Mouse (Mus musculus): ENCODE results near the gene Hsd17b13. TPM values are rescaled to one million over a fixed set of nuclear protein-coding genes. Genes with fewer than 3 reads are reported as not detected.
A peak's percentile ranks its signal among the peaks of the same experiment; 100 is the strongest.

Hsd17b13 gene
- polyA plus RNA-seq, 1 experiment from 2014 or later: not detected

- no peaks in the 10 kb centered on the region for H3K36me3 ChIP-seq
- H3K4me2 ChIP-seq (replicated peaks): no peak overlapping the region
- ATAC-seq (replicated peaks): no peak
- peaks cover 2% of the 10 kb centered on the region; the same call in 1 of the 2 replicates for H3K4me1 ChIP-seq
- H3K27ac ChIP-seq (replicated peaks): no peak overlapping the region
- H3K9ac ChIP-seq (replicated peaks): no peak overlapping the region
- 88% methylated on average over 2 of the region's 2 CpGs for WGBS
- no peak overlapping the region for H3K4me3 ChIP-seq
- H3K27me3 ChIP-seq: no peaks in the 10 kb centered on the region
- no peaks in the 10 kb centered on the region for H3K9me3 ChIP-seq
Measured at GRCm38 (mm10) chr5:104003955-104004354, 26.7 kb upstream of the Hsd17b13 start.

GRCm38 (mm10) chr5:104003256-104003931 is 26.2 kb upstream of the Hsd17b13 start:
- H3K27me3 ChIP-seq: no peaks in the 10 kb centered on the region
- H3K4me1 ChIP-seq: peaks cover 2% of the 10 kb centered on the region; the same call in 1 of the 2 replicates
- no peak overlapping the region for H3K4me3 ChIP-seq
- WGBS: 47% methylated on average over 15 of the region's 15 CpGs
- no peaks in the 10 kb centered on the region for H3K9me3 ChIP-seq
- ATAC-seq (replicated peaks): no peak
- no peaks in the 10 kb centered on the region for H3K36me3 ChIP-seq
- no peak overlapping the region for H3K9ac ChIP-seq (replicated peaks)
- no peak overlapping the region for H3K27ac ChIP-seq (replicated peaks)
- peak overlapping the region; percentile 14 for H3K4me2 ChIP-seq (replicated peaks)

DNA sequence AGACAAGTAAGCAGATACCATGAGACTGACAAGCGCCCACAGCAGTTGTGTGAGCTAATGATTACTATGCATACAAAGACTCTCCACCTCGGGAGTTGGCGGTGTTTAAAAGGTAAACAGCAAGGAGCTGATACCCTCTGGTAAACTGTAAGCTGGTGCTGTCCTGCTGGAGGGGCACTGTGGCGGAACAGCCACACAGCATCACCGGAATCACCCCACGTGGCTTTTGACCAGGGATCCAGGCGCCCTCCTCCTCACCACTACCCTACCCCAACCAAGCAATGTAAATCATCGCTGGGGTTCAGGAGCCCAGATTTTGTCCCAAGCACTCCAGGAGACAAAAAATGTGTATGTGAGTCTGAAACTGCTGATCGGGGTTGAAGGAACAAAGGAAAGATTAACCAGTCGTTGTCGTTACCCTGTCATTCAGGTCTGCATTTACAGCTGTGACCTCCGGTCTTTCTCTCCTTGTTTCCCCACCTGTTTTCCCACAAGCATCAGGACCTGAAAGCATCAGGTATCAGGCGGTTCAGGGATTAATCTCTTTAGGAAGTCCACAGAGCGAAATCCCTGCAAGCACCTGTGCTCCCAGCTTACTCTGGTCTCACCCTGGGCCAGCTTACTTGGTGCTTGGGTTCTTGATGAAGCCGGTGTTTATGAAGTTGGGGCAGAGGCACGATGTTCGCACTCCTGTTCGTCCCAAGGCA is 25.5 kb upstream of the Hsd17b13 start:
- H3K27ac ChIP-seq (replicated peaks): no peak overlapping the region

DNA sequence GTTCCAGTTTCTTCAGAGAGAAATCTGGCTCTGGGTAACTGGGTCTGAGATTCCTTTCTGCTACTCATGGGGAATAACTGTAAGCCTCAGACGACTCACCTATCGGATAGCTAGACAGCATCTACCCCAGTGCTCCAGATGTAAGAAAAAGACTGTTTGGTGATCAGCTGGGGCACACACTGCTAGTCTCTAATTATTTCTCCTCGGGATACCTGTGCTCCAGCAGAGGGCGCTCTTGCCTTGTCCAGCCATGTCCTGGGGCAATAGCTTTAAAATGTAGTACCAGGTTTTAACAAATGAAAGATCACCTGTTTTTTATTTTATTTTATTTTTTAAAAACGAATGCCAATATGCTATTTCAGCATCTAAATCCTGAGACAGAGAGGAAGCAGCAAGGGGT is 22.5 kb upstream of the Hsd17b13 start:
- WGBS: 9% methylated on average over 5 of the region's 5 CpGs
- peak; percentile 68 for ATAC-seq (replicated peaks)
- no peaks in the 10 kb centered on the region for H3K9me3 ChIP-seq
- no peaks in the 10 kb centered on the region for H3K27me3 ChIP-seq
- no peak overlapping the region for H3K27ac ChIP-seq (replicated peaks)
- H3K4me2 ChIP-seq (replicated peaks): no peak overlapping the region
- H3K4me3 ChIP-seq: no peak overlapping the region
- no peaks in the 10 kb centered on the region for H3K36me3 ChIP-seq
- H3K9ac ChIP-seq (replicated peaks): no peak overlapping the region
- peaks cover 2% of the 10 kb centered on the region; the same call in 1 of the 2 replicates for H3K4me1 ChIP-seq

More for the DNA sequence above, 25.5 kb upstream of the Hsd17b13 start:
- Histone ChIP-seq H3K27me3 (no peaks in the 10 kb centered on the region), H3K4me3 (peak overlapping the region; percentile 12; the same call in 1 of the 2 replicates), H3K9ac (replicated peaks) (no peak overlapping the region), H3K4me2 (replicated peaks) (peak overlapping the region; percentile 14), H3K36me3 (no peaks in the 10 kb centered on the region), H3K4me1 (peaks cover 2% of the 10 kb centered on the region; the same call in 1 of the 2 replicates), H3K9me3 (no peaks in the 10 kb centered on the region)
- no peak for ATAC-seq (replicated peaks)
- 19% methylated on average over 18 of the region's 18 CpGs for WGBS

DNA sequence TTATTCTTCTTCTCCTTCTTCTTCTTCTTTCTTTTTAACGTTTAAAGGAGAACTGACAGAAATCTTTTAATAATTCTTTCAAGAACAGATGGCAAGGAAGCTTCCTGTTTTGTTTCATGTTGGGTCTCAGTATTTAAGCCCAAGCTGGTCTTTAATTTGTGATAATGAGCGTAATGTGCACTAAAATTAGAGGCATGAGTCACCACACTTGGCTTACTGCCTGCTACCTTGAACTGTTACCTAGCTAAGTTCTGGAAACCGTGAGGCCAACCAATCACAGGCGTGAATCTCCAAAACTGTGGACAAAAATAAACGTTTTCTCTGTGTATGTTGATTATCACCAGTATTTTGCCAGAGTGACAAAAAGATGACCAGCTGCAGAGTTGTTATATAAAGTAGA is 21.5 kb upstream of the Hsd17b13 start:
- 50% methylated on average over 5 of the region's 5 CpGs for WGBS
- no peak for ATAC-seq (replicated peaks)
- no peak overlapping the region for H3K4me3 ChIP-seq
- no peaks in the 10 kb centered on the region for H3K36me3 ChIP-seq
- no peak overlapping the region for H3K9ac ChIP-seq (replicated peaks)
- peaks cover 2% of the 10 kb centered on the region; the same call in 1 of the 2 replicates for H3K4me1 ChIP-seq
- H3K27ac ChIP-seq (replicated peaks): no peak overlapping the region
- H3K27me3 ChIP-seq: no peaks in the 10 kb centered on the region
- no peak overlapping the region for H3K4me2 ChIP-seq (replicated peaks)
- no peaks in the 10 kb centered on the region for H3K9me3 ChIP-seq

- Histone ChIP-seq H3K36me3 (no peaks in the 10 kb centered on the region), H3K4me2 (replicated peaks) (no peak overlapping the region), H3K4me3 (no peak overlapping the region), H3K27me3 (no peaks in the 10 kb centered on the region), H3K27ac (replicated peaks) (no peak overlapping the region), H3K9me3 (no peaks in the 10 kb centered on the region), H3K9ac (replicated peaks) (no peak overlapping the region), H3K4me1 (no peaks in the 10 kb centered on the region)
- ATAC-seq (replicated peaks): no peak
- WGBS: 60% methylated on average over 3 of the region's 3 CpGs
Measured at GRCm38 (mm10) chr5:103995181-103995580, 18.0 kb upstream of the Hsd17b13 start.

DNA sequence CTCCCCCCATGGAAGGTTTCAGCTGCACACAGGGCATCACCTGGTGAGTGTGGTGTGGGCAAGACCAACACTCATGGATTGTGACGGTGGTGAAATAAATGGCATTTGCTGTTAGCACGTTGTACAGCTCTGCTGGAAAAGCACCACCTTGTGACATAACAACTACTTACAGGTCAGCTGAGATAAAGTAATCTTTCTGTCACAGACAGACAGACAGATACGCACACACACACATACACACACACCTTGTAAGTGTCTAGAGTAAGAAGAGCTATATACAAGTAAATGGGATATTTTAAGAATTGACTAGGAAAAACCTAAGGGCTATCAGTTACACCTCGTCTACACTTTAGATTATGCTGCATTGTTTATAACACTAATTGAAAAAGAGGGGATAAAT is 17.5 kb upstream of the Hsd17b13 start:
- no peaks in the 10 kb centered on the region for H3K27me3 ChIP-seq
- no peak overlapping the region for H3K9ac ChIP-seq (replicated peaks)
- no peaks in the 10 kb centered on the region for H3K9me3 ChIP-seq
- 85% methylated on average over 4 of the region's 4 CpGs for WGBS
- H3K4me2 ChIP-seq (replicated peaks): no peak overlapping the region
- no peak for ATAC-seq (replicated peaks)
- no peaks in the 10 kb centered on the region for H3K4me1 ChIP-seq
- no peak overlapping the region for H3K27ac ChIP-seq (replicated peaks)
- no peak overlapping the region for H3K4me3 ChIP-seq
- no peaks in the 10 kb centered on the region for H3K36me3 ChIP-seq

DNA sequence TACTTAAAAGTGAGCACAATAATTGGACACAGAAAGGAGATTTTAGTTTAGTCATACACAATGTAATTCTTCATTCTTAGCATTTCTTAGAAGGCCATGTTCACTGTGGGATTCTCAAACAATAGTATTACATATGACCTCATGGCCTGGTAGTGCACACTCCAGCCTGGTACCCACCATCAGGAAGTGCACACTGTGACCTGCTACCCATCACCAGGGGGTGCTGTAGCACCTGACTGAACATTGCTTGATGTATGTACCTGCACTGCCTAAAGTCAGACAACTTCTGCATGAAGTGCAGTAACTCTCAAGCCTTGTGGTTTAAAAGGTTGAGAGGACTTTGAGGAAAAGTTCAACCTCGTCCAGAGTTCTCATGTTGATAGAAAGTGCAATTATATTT is 16.4 kb upstream of the Hsd17b13 start:
- Histone ChIP-seq H3K9ac (replicated peaks) (no peak overlapping the region), H3K36me3 (no peaks in the 10 kb centered on the region), H3K27ac (replicated peaks) (no peak overlapping the region), H3K4me1 (no peaks in the 10 kb centered on the region), H3K4me2 (replicated peaks) (no peak overlapping the region), H3K27me3 (no peaks in the 10 kb centered on the region), H3K9me3 (no peaks in the 10 kb centered on the region), H3K4me3 (no peak overlapping the region)
- ATAC-seq (replicated peaks): no peak
- WGBS: 76% methylated on average over 1 of the region's 1 CpGs

GRCm38 (mm10) chr5:103992831-103993230 is 15.6 kb upstream of the Hsd17b13 start:
- no peak overlapping the region for H3K27ac ChIP-seq (replicated peaks)
- H3K4me1 ChIP-seq: no peaks in the 10 kb centered on the region
- no peak overlapping the region for H3K4me2 ChIP-seq (replicated peaks)
- no peaks in the 10 kb centered on the region for H3K9me3 ChIP-seq
- no peaks in the 10 kb centered on the region for H3K27me3 ChIP-seq
- no peak for ATAC-seq (replicated peaks)
- no peak overlapping the region for H3K9ac ChIP-seq (replicated peaks)
- 93% methylated on average over 9 of the region's 9 CpGs for WGBS
- H3K36me3 ChIP-seq: no peaks in the 10 kb centered on the region
- H3K4me3 ChIP-seq: no peak overlapping the region

- H3K4me3 ChIP-seq: no peak overlapping the region
- no peaks in the 10 kb centered on the region for H3K27me3 ChIP-seq
- no peaks in the 10 kb centered on the region for H3K4me1 ChIP-seq
- H3K9me3 ChIP-seq: no peaks in the 10 kb centered on the region
- no peak overlapping the region for H3K27ac ChIP-seq (replicated peaks)
- no peak for ATAC-seq (replicated peaks)
- WGBS: 92% methylated on average over 9 of the region's 9 CpGs
- no peak overlapping the region for H3K9ac ChIP-seq (replicated peaks)
- H3K36me3 ChIP-seq: no peaks in the 10 kb centered on the region
- no peak overlapping the region for H3K4me2 ChIP-seq (replicated peaks)
Measured at GRCm38 (mm10) chr5:103980705-103981560, 3.7 kb upstream of the Hsd17b13 start.

DNA sequence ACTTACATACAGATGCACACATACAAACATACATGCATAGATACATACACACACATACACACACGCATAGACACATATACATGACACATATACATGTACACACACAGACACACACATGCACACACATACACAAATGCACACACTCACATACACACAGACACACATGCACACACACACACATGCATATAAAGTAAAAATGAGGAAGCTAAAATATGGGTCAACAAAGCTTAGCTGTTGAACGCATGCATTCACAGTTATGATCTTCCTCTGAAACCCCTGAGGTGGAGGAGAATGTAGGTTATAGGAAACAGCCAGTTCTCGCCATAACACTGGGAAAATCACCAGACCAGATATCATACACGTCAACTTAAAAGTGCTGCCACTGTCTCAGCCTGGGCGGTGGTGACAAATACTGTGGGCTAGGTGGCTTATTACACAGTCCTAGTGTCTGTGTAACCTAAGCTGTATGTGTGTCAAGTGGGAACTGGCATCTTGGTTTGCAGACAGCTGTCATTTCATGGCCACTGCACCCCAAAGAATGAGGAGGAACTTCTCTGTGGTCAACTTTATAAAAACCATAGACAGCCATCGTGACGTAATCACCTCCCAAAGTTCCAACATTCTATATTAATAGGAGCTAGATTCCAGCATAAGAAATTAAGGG is 829 bp upstream of the Hsd17b13 start:
- ATAC-seq (replicated peaks): no peak
- H3K9me3 ChIP-seq: no peaks in the 10 kb centered on the region

More for the DNA sequence above, 829 bp upstream of the Hsd17b13 start:
- 92% methylated on average over 7 of the region's 7 CpGs for WGBS
- Histone ChIP-seq H3K4me1 (no peaks in the 10 kb centered on the region), H3K27ac (replicated peaks) (no peak overlapping the region), H3K27me3 (no peaks in the 10 kb centered on the region), H3K4me3 (no peak overlapping the region), H3K9ac (replicated peaks) (no peak overlapping the region), H3K36me3 (no peaks in the 10 kb centered on the region), H3K4me2 (replicated peaks) (no peak overlapping the region)

Measured in forebrain, embryonic 15.5 days (tissue).